Mouse (Mus musculus) cerebellum, adult 11 months (tissue): ENCODE measurements around the gene Gm49380.

Experiments
- DNase-seq: peaks from one replicate; pipeline ENCODE4 v3.0.0; 2022

Gm49380 gene

GRCm38 (mm10) chr9:44045158-44045883, 68.0 kb downstream of the Gm49380 start:
- DNase-seq: peak; percentile 79

- DNase-seq: peak; percentile 90
Measured at GRCm38 (mm10) chr9:44044426-44045157, 68.7 kb downstream of the Gm49380 start.

GRCm38 (mm10) chr9:44043708-44044425, 69.4 kb downstream of the Gm49380 start:
- no peak for DNase-seq

- peak; percentile 93 for DNase-seq
Measured at GRCm38 (mm10) chr9:44042836-44043707, 70.2 kb downstream of the Gm49380 start, which contains the start of gene Thy1. Gene Thy1 (plus strand): TSS chr9:44043384.

GRCm38 (mm10) chr9:44042396-44042680, 71.0 kb downstream of the Gm49380 start:
- no peak for DNase-seq

GRCm38 (mm10) chr9:44041511-44042395, 71.5 kb downstream of the Gm49380 start:
- DNase-seq: peak; percentile 77

GRCm38 (mm10) chr9:44037106-44037505, 76.2 kb downstream of the Gm49380 start:
- no peak for DNase-seq

GRCm38 (mm10) chr9:44033957-44034727, 79.2 kb downstream of the Gm49380 start:
- no peak for DNase-seq

- DNase-seq: no peak
Measured at GRCm38 (mm10) chr9:44033317-44033716, 80.0 kb downstream of the Gm49380 start.

- no peak for DNase-seq
Measured at GRCm38 (mm10) chr9:44031946-44032345, 81.4 kb downstream of the Gm49380 start.

GRCm38 (mm10) chr9:44031079-44031478, 82.2 kb downstream of the Gm49380 start:
- DNase-seq: no peak

- DNase-seq: no peak
Measured at GRCm38 (mm10) chr9:44030646-44031045, 82.7 kb downstream of the Gm49380 start.

GRCm38 (mm10) chr9:44029580-44030236, 83.6 kb downstream of the Gm49380 start:
- DNase-seq: no peak

- DNase-seq: no peak
Measured at GRCm38 (mm10) chr9:44024096-44024495, 89.2 kb downstream of the Gm49380 start.

GRCm38 (mm10) chr9:44022100-44022847, 91.0 kb downstream of the Gm49380 start:
- DNase-seq: no peak

GRCm38 (mm10) chr9:44020001-44020400, 93.3 kb downstream of the Gm49380 start:
- no peak for DNase-seq

- no peak for DNase-seq
Measured at GRCm38 (mm10) chr9:44017846-44018245, 95.5 kb downstream of the Gm49380 start.
